Mouse (Mus musculus) embryonic facial prominence, embryonic 15.5 days (tissue): ENCODE results near the gene Tor1b. TPM values are rescaled to one million over a fixed set of nuclear protein-coding genes. Genes with fewer than 3 reads are reported as not detected.
"Not testable (repeated sequence)": the region's sequence is repeated elsewhere in the genome, so short reads cannot be mapped to it uniquely, and the experiment has no call there.

ENCODE experiments used
- ATAC-seq: fragments of 200-750 bp; cut with Nextera tagmentation; 2 replicates; pipeline ENCODE4 v1.8.0; 2017; ENCODE audit warnings: low read depth, moderate TSS enrichment; ENCODE audit not compliant: insufficient number of reproducible peaks, low FRiP score, low TSS enrichment
- H3K27ac ChIP-seq: fragments of 300-500 bp; sonication (generic); replicated peaks from 2 replicates; pipeline ENCODE4 v1.5.1; 2015; ENCODE audit warnings: mild to moderate bottlenecking, inconsistent platforms
- H3K27me3 ChIP-seq: fragments of 300-500 bp; sonication (generic); 2 replicates; pipeline ENCODE4 v1.6.1; 2015; ENCODE audit warnings: inconsistent platforms
- H3K36me3 ChIP-seq: fragments of 300-500 bp; sonication (generic); 2 replicates; pipeline ENCODE4 v1.6.1; 2015; ENCODE audit warnings: mild to moderate bottlenecking, inconsistent platforms
- H3K4me1 ChIP-seq: fragments of 300-500 bp; sonication (generic); 2 replicates; pipeline ENCODE4 v1.6.1; 2015; ENCODE audit warnings: inconsistent platforms
- H3K4me2 ChIP-seq: fragments of 300-500 bp; sonication (generic); replicated peaks from 2 replicates; pipeline ENCODE4 v1.6.1; 2015; ENCODE audit warnings: mild to moderate bottlenecking, inconsistent platforms
- H3K4me3 ChIP-seq: fragments of 300-500 bp; sonication (generic); replicated peaks from 2 replicates; pipeline ENCODE4 v1.5.1; 2015; ENCODE audit warnings: mild to moderate bottlenecking, inconsistent platforms
- H3K9ac ChIP-seq: fragments of 300-500 bp; sonication (generic); 2 replicates; pipeline ENCODE4 v1.6.1; 2015; ENCODE audit warnings: inconsistent platforms
- H3K9me3 ChIP-seq: fragments of 300-500 bp; sonication (generic); replicated peaks from 2 replicates; pipeline ENCODE4 v1.6.1; 2016; ENCODE audit warnings: inconsistent platforms
- WGBS: fragments of 180-500 bp; shearing (Covaris S2); methylation state at CpG from one replicate; pipeline ENCODE4 v1.1.7; 2015; 5-methylcytosine and 5-hydroxymethylcytosine counted together
- polyA plus RNA-seq: library from polyadenylated mRNA; unstranded; fragments of >200 nt; fragmentation: Nextera tagmentation; extraction: Ambion mirVana; gene quantifications from 2 replicates; pipeline ENCODE4 v1.2.1, GENCODE M21; 2015

Tor1b gene
- polyA plus RNA-seq, 1 experiment from 2014 or later: 41.4 TPM

GRCm38 (mm10) chr2:30933032-30933431 lies 19.7 kb upstream of the Tor1b start:
- H3K27ac ChIP-seq: no peak overlapping the region
- H3K9ac ChIP-seq: no peak overlapping the region
- H3K4me1 ChIP-seq: peaks cover 18% of the 10 kb centered on the region
- no peaks in the 10 kb centered on the region for H3K36me3 ChIP-seq
- H3K4me2 ChIP-seq: no peak overlapping the region
- ATAC-seq: no peak
- no peaks in the 10 kb centered on the region for H3K9me3 ChIP-seq
- 59% methylated on average over 6 of the region's 6 CpGs for WGBS
- H3K4me3 ChIP-seq: no peak overlapping the region
- H3K27me3 ChIP-seq: no peaks in the 10 kb centered on the region

- H3K4me3 ChIP-seq: no peak overlapping the region
- no peaks in the 10 kb centered on the region for H3K36me3 ChIP-seq
- peaks cover 10% of the 10 kb centered on the region for H3K4me1 ChIP-seq
- no peak overlapping the region for H3K27ac ChIP-seq
- H3K9ac ChIP-seq: no peak overlapping the region
- ATAC-seq: no peak
- H3K27me3 ChIP-seq: no peaks in the 10 kb centered on the region
- WGBS: 20% methylated on average over 7 of the region's 7 CpGs
- H3K9me3 ChIP-seq: no peaks in the 10 kb centered on the region
- H3K4me2 ChIP-seq: no peak overlapping the region
These were observed 18.8 kb upstream of the Tor1b start for GRCm38 (mm10) chr2:30933917-30934450.

DNA sequence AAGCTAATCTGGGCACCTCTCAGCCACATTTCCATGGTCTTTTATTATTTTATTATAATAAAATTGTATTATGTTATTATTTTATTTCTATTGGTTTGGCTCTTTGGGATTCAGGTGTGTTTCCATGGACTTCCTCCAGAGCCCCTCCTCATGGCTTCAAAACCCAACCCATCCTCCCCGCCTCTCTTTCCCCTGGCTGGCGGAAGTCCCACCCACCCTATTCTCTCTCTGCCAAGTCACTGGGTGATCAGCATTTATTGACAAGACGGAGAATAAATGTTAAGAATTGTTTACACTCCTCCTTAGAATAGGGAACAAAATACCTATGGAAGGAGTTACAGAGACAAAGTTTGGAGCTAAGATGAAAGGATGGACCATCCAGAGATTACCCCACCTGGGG lies 16.0 kb upstream of the Tor1b start:
- Histone ChIP-seq H3K27ac (no peak overlapping the region), H3K9me3 (no peaks in the 10 kb centered on the region), H3K4me1 (no peaks in the 10 kb centered on the region), H3K9ac (no peak overlapping the region), H3K4me2 (no peak overlapping the region), H3K4me3 (no peak overlapping the region), H3K27me3 (no peaks in the 10 kb centered on the region), H3K36me3 (no peaks in the 10 kb centered on the region)
- 74% methylated on average over 3 of the region's 3 CpGs for WGBS
- no peak for ATAC-seq

- Histone ChIP-seq H3K27ac (no peak overlapping the region), H3K4me3 (no peak overlapping the region), H3K9me3 (no peaks in the 10 kb centered on the region), H3K4me2 (no peak overlapping the region), H3K9ac (no peak overlapping the region), H3K27me3 (no peaks in the 10 kb centered on the region), H3K36me3 (no peaks in the 10 kb centered on the region), H3K4me1 (peaks cover 3% of the 10 kb centered on the region; the same call in 1 of the 2 replicates)
- ATAC-seq: no peak
- WGBS: 77% methylated on average over 8 of the region's 8 CpGs
These were observed 15.0 kb upstream of the Tor1b start for GRCm38 (mm10) chr2:30937731-30938130.

DNA sequence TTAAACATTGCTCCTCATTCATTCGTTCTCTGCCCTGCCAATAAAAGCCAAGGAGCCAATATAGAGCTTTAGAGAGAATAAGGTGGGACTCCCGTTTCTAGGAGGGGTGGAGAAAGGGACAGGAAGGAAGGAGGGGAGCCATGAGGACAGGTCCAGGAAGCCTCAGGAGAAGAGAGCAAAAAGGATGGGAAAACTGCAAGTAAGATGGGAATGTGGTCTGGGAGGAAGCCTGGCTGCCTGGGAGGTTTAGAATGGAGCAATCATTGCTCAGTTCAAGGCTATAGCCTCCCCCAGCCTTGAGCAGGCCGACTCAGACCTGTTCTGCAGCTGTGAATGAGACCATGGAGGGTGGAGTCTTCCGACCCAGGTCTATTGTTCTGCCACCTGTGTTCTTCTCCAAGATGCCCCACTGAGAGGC lies 14.2 kb upstream of the Tor1b start:
- H3K27ac ChIP-seq: no peak overlapping the region
- no peak for ATAC-seq
- no peak overlapping the region for H3K4me3 ChIP-seq
- H3K27me3 ChIP-seq: no peaks in the 10 kb centered on the region
- no peak overlapping the region for H3K9ac ChIP-seq
- H3K9me3 ChIP-seq: no peaks in the 10 kb centered on the region
- 55% methylated on average over 4 of the region's 4 CpGs for WGBS
- no peak overlapping the region for H3K4me2 ChIP-seq
- H3K4me1 ChIP-seq: peaks cover 4% of the 10 kb centered on the region; the same call in 1 of the 2 replicates
- H3K36me3 ChIP-seq: no peaks in the 10 kb centered on the region

GRCm38 (mm10) chr2:30941586-30941985 lies 11.2 kb upstream of the Tor1b start:
- H3K27ac ChIP-seq: no peak overlapping the region

DNA sequence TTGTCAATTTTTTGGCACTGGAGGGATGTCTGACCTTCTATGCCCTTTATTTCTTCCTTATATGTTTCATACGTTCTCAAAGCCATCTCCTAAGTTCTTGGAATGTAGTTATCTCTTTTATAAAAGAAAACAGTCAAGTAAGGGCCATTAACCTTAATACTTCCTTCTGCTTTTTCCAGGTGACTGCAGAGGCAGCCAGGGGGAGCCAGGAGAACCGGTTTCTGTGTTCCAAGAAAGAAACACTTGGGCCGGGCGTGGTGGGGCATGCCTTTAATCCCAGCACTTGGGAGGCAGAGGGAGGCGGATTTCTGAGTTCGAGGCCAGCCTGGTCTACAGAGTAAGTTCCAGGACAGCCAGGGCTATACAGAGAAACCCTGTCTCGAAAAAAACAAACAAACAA lies 10.6 kb upstream of the Tor1b start:
- H3K27ac ChIP-seq: not testable (repeated sequence)
- WGBS: 36% methylated on average over 7 of the region's 7 CpGs

More at GRCm38 (mm10) chr2:30941586-30941985, 11.2 kb upstream of the Tor1b start:
- 82% methylated on average over 5 of the region's 5 CpGs for WGBS
- ATAC-seq: no peak
- no peaks in the 10 kb centered on the region for H3K27me3 ChIP-seq
- H3K4me2 ChIP-seq: no peak overlapping the region
- H3K9me3 ChIP-seq: no peaks in the 10 kb centered on the region
- no peak overlapping the region for H3K9ac ChIP-seq
- H3K4me3 ChIP-seq: no peak overlapping the region
- peaks cover 4% of the 10 kb centered on the region; the same call in 1 of the 2 replicates for H3K4me1 ChIP-seq
- no peaks in the 10 kb centered on the region for H3K36me3 ChIP-seq

DNA sequence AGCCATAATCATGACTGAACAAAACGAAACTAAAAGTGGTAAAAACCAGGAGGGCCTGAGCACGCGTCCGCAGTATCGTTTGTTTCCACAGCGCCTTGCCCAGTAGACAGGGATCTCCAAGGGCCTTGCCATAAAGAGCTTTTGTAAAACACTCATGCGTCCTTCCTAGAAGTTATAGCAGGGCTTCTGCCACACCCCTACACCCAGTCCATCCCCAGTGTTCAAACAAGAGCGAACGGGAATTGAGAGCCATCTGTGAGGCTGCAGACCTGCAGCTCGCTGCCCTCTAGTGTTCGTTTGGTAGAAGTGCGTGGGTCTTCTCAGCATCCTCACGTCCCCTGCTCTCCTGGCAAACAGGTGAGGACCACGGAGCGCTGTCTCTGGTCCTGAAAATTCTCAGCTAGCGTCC lies 10.2 kb upstream of the Tor1b start:
- Histone ChIP-seq H3K9ac (no peak overlapping the region), H3K4me3 (peak overlapping the region; percentile 36), H3K9me3 (no peaks in the 10 kb centered on the region), H3K27ac (no peak overlapping the region), H3K36me3 (no peaks in the 10 kb centered on the region), H3K27me3 (no peaks in the 10 kb centered on the region), H3K4me1 (peaks cover 4% of the 10 kb centered on the region; the same call in 1 of the 2 replicates), H3K4me2 (peak overlapping the region; percentile 45)
- 27% methylated on average over 16 of the region's 16 CpGs for WGBS
- no peak for ATAC-seq

More for the DNA sequence above, 10.6 kb upstream of the Tor1b start:
- H3K4me1 ChIP-seq, H3K4me3 ChIP-seq, H3K4me2 ChIP-seq, H3K36me3 ChIP-seq, H3K27me3 ChIP-seq, H3K9me3 ChIP-seq, H3K9ac ChIP-seq, ATAC-seq: not testable (repeated sequence)

GRCm38 (mm10) chr2:30952457-30952823 lies 319 bp upstream of the Tor1b start:
- 19% methylated on average over 5 of the region's 5 CpGs for WGBS
- no peak overlapping the region for H3K9ac ChIP-seq

DNA sequence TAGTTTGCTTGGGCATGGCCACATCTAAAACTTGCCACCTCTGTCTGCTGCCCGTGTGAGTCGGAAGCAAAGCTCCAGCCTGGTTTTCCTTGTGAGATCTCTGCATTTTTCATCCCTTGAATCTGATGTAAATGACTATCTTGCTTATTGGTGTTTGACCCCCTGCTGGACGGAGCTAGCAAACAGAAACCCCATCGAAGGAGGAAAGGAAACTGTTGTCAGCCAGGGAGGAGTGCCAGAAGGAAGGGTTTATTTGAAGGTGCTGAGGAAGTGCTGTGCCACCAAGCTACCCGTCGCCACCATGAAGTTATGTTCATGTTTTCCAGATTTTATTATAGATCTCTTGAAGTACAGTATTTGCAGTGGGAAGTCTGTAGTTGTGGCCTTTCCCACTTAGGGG lies 2.0 kb downstream of the Tor1b start:
- Histone ChIP-seq H3K36me3 (peaks cover 50% of the 10 kb centered on the region), H3K27me3 (no peaks in the 10 kb centered on the region), H3K4me2 (peak overlapping the region; percentile 60), H3K4me1 (peaks cover 34% of the 10 kb centered on the region), H3K9ac (no peak overlapping the region), H3K4me3 (no peak overlapping the region; the same call in 1 of the 2 replicates), H3K27ac (no peak overlapping the region), H3K9me3 (no peaks in the 10 kb centered on the region)
- ATAC-seq: no peak
- WGBS: 56% methylated on average over 6 of the region's 6 CpGs

More at GRCm38 (mm10) chr2:30952457-30952823, 319 bp upstream of the Tor1b start:
- no peaks in the 10 kb centered on the region for H3K27me3 ChIP-seq
- peak overlapping the region; percentile 90 for H3K27ac ChIP-seq
- peak overlapping the region; percentile 84 for H3K4me3 ChIP-seq
- no peak for ATAC-seq
- H3K36me3 ChIP-seq: peaks cover 26% of the 10 kb centered on the region
- H3K9me3 ChIP-seq: no peaks in the 10 kb centered on the region
- H3K4me1 ChIP-seq: peaks cover 34% of the 10 kb centered on the region
- peak overlapping the region; percentile 60 for H3K4me2 ChIP-seq

DNA sequence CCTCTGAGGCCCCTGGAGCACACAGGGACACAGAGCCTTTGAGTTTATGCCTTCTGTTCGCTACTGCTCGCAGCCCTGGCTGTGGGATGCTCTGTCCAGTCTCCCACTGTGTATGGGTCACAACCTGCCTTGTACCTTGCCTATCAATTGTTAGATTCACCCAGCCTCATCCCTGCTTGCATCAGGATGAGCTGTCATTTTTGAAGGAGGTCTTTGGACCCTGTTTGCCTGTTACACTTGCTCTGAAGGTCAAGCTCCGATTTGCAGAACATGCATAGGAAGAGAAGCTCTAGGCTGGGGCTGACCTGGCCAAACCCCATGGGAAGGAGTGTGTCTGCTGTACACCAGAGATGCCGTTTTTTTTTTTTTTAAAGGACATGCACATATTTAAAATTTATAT lies 4.8 kb downstream of the Tor1b start:
- Histone ChIP-seq H3K4me3 (no peak overlapping the region), H3K27ac (no peak overlapping the region), H3K9me3 (no peaks in the 10 kb centered on the region), H3K4me2 (no peak overlapping the region), H3K36me3 (peaks cover 76% of the 10 kb centered on the region), H3K27me3 (no peaks in the 10 kb centered on the region), H3K9ac (no peak overlapping the region), H3K4me1 (peaks cover 30% of the 10 kb centered on the region)
- ATAC-seq: no peak
- 82% methylated on average over 4 of the region's 4 CpGs for WGBS

DNA sequence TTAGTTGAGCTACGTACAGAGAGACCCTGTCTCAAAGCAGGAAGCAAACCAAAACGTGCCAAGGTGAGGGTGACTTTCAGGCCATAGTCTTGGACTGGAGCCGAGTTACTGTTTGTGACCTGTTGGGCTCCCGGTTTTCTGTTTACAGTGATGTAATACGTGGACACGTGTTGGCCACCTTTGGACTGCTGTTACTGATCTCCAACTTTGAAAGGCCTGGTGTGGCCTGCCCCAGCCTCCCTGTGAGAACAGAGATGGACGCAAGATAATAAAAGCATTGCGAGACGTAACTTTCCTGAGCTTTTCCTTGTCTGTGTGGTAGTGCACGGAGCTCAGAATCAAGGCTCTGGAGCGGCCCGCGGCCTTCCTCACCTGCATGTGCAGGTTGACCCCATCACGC lies 6.0 kb downstream of the Tor1b start:
- H3K4me2 ChIP-seq: no peak overlapping the region
- H3K9me3 ChIP-seq: no peaks in the 10 kb centered on the region
- no peak overlapping the region for H3K27ac ChIP-seq
- peaks cover 88% of the 10 kb centered on the region for H3K36me3 ChIP-seq
- WGBS: 86% methylated on average over 14 of the region's 14 CpGs
- H3K27me3 ChIP-seq: no peaks in the 10 kb centered on the region
- H3K4me3 ChIP-seq: no peak overlapping the region
- H3K4me1 ChIP-seq: peaks cover 26% of the 10 kb centered on the region
- ATAC-seq: no peak
- no peak overlapping the region for H3K9ac ChIP-seq
